Mouse (Mus musculus) heart, embryonic 10.5 days (tissue): ENCODE data around the gene Tbc1d9. TPM values are rescaled to one million over a fixed set of nuclear protein-coding genes. Genes with fewer than 3 reads are reported as not detected.
"Not testable (repeated sequence)": the region's sequence is repeated elsewhere in the genome, so short reads cannot be mapped to it uniquely, and the experiment has no call there.

Source experiments
- DNase-seq: peaks from one replicate; pipeline ENCODE4 v3.0.0-alpha.2; 2017; ENCODE audit warnings: low spot score
- H3K27ac ChIP-seq: fragments of 300-500 bp; sonication (generic); 2 replicates; pipeline ENCODE4 v1.5.1; 2016; ENCODE audit warnings: mild to moderate bottlenecking
- H3K27me3 ChIP-seq: fragments of 300-500 bp; sonication (generic); 2 replicates; pipeline ENCODE4 v1.6.1; 2016; ENCODE audit warnings: mild to moderate bottlenecking; ENCODE audit not compliant: poor library complexity, insufficient read depth, severe bottlenecking
- H3K36me3 ChIP-seq: fragments of 300-500 bp; sonication (generic); 2 replicates; pipeline ENCODE4 v1.6.1; 2016; ENCODE audit warnings: mild to moderate bottlenecking, moderate library complexity
- H3K4me1 ChIP-seq: fragments of 300-500 bp; sonication (generic); 2 replicates; pipeline ENCODE4 v1.6.1; 2016; ENCODE audit warnings: mild to moderate bottlenecking
- H3K4me3 ChIP-seq: fragments of 300-500 bp; sonication (generic); 2 replicates; pipeline ENCODE4 v1.5.1; 2016; ENCODE audit warnings: mild to moderate bottlenecking, moderate library complexity
- H3K9me3 ChIP-seq: fragments of 300-500 bp; sonication (generic); 2 replicates; pipeline ENCODE4 v1.6.1; 2016; ENCODE audit warnings: mild to moderate bottlenecking, moderate library complexity
- WGBS: fragments of 180-500 bp; shearing (Covaris S2); methylation state at CpG from one replicate; pipeline ENCODE4 v1.1.7; 2016; 5-methylcytosine and 5-hydroxymethylcytosine counted together
- polyA plus RNA-seq: library from polyadenylated mRNA; unstranded; fragments of >200 nt; fragmentation: Nextera tagmentation; extraction: Ambion mirVana; gene quantifications from 2 replicates; pipeline ENCODE4 v1.2.1, GENCODE M21; 2016

Gene Tbc1d9
- polyA plus RNA-seq, 1 experiment from 2014 or later: 0.90 TPM

DNA sequence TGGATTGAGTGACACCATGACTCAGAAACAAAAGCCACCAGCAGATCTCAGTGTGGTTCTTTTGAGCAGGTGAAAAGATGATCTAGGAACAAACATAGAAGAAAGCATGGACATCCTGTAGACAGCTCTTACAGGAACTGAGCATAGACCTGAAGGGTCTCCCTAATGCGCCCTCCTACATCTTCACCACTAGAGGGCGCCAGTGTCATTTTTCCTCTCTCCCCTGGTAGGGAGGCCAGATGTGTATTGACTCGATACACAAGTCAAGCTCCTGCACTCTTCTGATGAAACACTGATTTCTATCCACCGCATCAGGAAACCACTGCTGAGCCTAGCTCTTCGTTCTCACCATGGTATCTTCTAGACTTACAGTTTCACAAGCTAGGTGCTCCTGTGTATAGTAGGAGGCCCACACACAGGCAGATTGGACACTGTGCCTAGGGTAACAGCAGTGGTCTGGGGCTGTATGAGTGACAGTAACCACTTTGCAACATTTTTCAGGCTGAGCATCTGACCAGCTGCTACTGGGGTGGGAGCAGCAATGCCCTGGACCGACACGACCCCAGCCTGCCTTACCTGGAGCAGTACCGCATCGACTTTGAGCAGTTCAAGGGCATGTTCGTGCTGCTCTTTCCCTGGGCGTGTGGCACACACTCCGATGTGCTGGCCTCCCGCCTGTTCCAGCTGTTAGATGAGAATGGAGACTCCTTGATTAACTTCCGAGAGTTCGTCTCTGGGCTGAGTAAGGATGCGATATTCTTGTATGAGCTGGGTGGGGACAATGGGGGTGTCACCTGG is 95.5 kb downstream of the Tbc1d9 start:
- H3K9me3 ChIP-seq: no peaks in the 10 kb centered on the region
- 67% methylated on average over 16 of the region's 16 CpGs for WGBS
- H3K36me3 ChIP-seq: no peaks in the 10 kb centered on the region
- no peak overlapping the region for H3K4me3 ChIP-seq
- no peaks in the 10 kb centered on the region; the same call in 1 of the 2 replicates for H3K27me3 ChIP-seq
- H3K27ac ChIP-seq: no peak overlapping the region
- H3K4me1 ChIP-seq: no peaks in the 10 kb centered on the region
- no peak for DNase-seq

DNA sequence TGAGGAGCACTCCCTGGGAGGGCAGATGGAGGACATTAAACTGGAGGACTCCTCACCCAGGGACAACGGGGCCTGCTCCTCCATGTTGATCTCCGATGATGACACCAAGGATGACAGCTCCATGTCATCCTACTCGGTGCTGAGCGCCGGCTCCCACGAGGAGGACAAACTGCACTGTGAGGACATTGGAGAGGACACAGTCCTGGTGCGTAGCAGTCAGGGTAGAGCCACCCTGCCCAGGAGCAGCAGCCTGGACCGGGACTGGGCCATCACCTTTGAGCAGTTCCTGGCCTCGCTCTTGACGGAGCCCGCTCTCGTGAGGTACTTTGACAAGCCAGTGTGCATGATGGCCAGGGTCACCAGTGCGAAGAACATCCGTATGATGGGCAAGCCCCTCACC is 106.0 kb downstream of the Tbc1d9 start:
- H3K9me3 ChIP-seq: no peaks in the 10 kb centered on the region
- H3K4me3 ChIP-seq: no peak overlapping the region
- H3K36me3 ChIP-seq: 0 out of 2 replicates have a peak, but pooled peaks cover 4% of the 10 kb centered on the region
- DNase-seq: no peak
- 91% methylated on average over 14 of the region's 14 CpGs for WGBS
- H3K27me3 ChIP-seq: no peaks in the 10 kb centered on the region
- no peak overlapping the region for H3K27ac ChIP-seq
- peaks cover 6% of the 10 kb centered on the region; the same call in 1 of the 2 replicates for H3K4me1 ChIP-seq

DNA sequence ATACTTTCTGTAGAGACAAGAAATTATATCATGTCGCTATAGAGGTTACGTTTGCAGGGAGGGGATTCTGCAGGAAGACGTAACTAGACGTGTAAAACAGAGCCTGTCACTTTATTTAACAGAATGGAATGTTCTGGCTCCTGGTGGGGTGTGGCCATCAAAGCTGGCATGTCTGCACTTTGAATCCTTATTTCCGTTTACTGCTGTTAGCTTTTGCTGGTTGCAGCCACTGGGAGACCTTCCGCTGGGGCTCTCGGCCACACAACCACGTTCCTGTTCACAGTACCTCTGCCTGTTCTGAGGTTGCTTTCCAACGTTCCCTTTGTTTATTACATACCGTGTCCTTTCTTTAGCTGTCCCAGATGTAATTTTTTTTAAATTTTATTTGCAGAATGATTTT is 107.3 kb downstream of the Tbc1d9 start:
- Histone ChIP-seq H3K36me3 (0 out of 2 replicates have a peak, but pooled peaks cover 4% of the 10 kb centered on the region), H3K4me1 (peaks cover 6% of the 10 kb centered on the region; the same call in 1 of the 2 replicates), H3K27ac (no peak overlapping the region), H3K4me3 (no peak overlapping the region), H3K27me3 (no peaks in the 10 kb centered on the region), H3K9me3 (no peaks in the 10 kb centered on the region)
- no peak for DNase-seq
- WGBS: 77% methylated on average over 10 of the region's 10 CpGs

DNA sequence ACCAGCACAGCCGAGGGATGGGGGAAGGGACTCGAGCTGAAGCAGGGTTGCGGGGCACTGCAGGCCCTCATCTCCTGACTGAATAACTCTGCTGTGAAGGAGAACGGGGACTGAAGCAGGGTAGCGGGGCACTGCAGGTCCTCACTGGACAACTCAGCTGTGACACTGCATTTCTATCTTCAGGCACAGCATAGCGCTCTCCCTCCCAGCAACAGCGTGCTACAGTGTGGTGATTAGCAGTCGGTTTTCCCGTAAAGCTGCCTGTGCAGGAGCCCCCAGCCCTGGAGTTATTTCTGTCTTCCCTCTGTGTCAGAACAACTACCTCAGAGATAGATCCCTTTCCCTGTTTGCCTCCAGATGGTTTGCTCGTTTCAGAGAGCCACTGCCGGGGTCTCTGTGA is 109.3 kb downstream of the Tbc1d9 start:
- H3K4me3 ChIP-seq: peak overlapping the region; percentile 27; the same call in 1 of the 2 replicates
- DNase-seq: peak; percentile 79
- peak overlapping the region; percentile 71 for H3K27ac ChIP-seq
- H3K36me3 ChIP-seq: 0 out of 2 replicates have a peak, but pooled peaks cover 4% of the 10 kb centered on the region
- no peaks in the 10 kb centered on the region for H3K27me3 ChIP-seq
- no peaks in the 10 kb centered on the region for H3K9me3 ChIP-seq
- peaks cover 6% of the 10 kb centered on the region; the same call in 1 of the 2 replicates for H3K4me1 ChIP-seq
- 32% methylated on average over 11 of the region's 11 CpGs for WGBS

DNA sequence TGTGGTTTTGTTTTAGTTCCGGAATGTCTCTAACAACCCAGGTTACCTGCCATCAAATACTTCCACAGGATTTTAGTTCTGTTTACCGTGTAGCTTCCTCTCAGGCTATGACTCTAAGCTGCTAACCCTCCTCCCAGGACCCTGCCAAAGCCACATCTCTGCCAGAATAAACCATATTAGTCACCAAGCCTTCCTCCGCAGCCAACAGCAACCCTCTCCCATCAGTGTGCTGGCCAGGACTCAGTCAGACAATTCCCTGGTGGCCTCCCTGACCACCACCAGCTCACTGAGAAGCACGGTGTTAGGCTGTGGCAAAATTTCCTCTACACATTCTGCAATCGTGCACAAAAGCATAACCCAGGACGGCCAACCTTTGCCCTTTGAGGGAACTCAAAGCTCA is 113.3 kb downstream of the Tbc1d9 start:
- H3K36me3 ChIP-seq: no peaks in the 10 kb centered on the region
- H3K4me1 ChIP-seq: peaks cover 6% of the 10 kb centered on the region; the same call in 1 of the 2 replicates
- no peaks in the 10 kb centered on the region for H3K9me3 ChIP-seq

DNA sequence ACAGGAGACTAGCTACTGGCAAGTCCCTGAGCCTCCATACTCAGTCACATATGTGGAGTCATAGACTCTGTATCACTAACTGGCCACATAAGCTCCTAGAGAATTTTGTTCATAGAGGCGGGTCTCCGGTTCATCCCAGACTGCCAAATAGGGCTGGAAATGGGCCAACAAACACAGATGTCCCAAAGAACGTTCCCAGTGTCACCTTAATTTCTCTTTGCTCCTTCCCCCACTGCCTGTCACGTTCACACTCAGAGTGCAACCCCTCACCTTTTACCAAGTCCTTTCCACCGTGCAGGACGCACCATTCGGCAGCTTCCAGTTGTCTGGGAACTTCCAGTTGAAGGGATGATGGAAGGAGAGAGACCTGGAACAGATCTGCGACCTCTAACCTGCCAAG is 120.2 kb downstream of the Tbc1d9 start:
- WGBS: 81% methylated on average over 8 of the region's 8 CpGs
- peaks cover 25% of the 10 kb centered on the region for H3K27me3 ChIP-seq
- no peak overlapping the region for H3K27ac ChIP-seq
- no peak overlapping the region for H3K4me3 ChIP-seq
- DNase-seq: no peak
- no peaks in the 10 kb centered on the region for H3K9me3 ChIP-seq
- no peaks in the 10 kb centered on the region for H3K36me3 ChIP-seq
- peaks cover 8% of the 10 kb centered on the region for H3K4me1 ChIP-seq

More for the DNA sequence above, 113.3 kb downstream of the Tbc1d9 start:
- no peak overlapping the region for H3K27ac ChIP-seq
- no peaks in the 10 kb centered on the region for H3K27me3 ChIP-seq
- DNase-seq: no peak
- H3K4me3 ChIP-seq: no peak overlapping the region
- WGBS: 79% methylated on average over 6 of the region's 6 CpGs

DNA sequence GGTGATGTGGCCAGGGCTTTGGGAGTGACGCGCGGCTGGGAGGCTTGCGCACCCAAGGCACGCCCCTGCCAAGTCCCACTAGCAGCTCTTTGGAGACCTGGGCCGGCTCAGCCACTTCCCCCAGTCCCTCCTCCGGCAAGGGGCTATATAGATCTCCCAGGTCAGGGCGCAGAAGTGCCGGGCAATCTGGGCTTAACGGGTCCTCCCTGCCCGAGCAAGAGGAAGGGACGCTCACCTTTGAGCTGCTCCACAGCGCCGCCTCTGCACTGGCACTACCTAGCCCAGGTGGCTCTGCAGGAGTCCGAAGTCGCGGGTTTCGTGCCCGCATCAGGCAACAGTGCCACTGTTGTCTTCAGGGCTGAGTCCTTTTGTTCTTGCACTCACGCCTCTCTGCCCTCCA is 125.0 kb downstream of the Tbc1d9 start, which contains the start of gene Ucp1:
Gene Ucp1, plus strand, starts transcription at position 177 of the 400 bp plus-strand sequence.
- Histone ChIP-seq H3K36me3 (no peaks in the 10 kb centered on the region), H3K27ac (no peak within 1 kb of the TSS), H3K27me3 (peaks cover 36% of the 10 kb centered on the region), H3K4me1 (peaks cover 10% of the 10 kb centered on the region), H3K4me3 (peak within 1 kb of the TSS; percentile 54), H3K9me3 (no peaks in the 10 kb centered on the region)
- WGBS: 1% methylated on average over 20 of the region's 20 CpGs
- no peak for DNase-seq

DNA sequence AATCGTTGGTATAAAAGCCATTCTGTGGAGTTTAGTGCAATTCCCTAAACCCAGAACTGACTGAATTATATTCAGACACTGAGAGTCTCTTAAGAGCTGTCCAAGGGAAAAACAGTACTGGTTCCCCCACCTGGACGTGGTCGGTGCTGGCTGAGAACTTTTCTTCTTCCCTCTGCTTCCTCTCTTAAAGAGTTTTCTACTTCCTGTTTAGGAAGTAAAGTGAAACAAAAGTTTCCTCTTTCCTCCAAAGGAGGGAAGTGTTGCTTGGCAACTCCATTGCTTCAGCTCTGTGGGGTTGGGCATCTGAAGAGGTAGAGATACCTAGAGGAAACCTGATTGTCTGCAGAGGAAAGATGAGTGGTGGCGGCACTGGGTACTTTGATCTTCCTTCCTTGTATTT is 132.2 kb downstream of the Tbc1d9 start:
- H3K27me3 ChIP-seq: no peaks in the 10 kb centered on the region
- H3K27ac ChIP-seq: no peak overlapping the region
- no peaks in the 10 kb centered on the region for H3K36me3 ChIP-seq
- no peaks in the 10 kb centered on the region for H3K4me1 ChIP-seq
- H3K4me3 ChIP-seq: no peak overlapping the region
- no peaks in the 10 kb centered on the region for H3K9me3 ChIP-seq
- 65% methylated on average over 4 of the region's 4 CpGs for WGBS
- DNase-seq: no peak

DNA sequence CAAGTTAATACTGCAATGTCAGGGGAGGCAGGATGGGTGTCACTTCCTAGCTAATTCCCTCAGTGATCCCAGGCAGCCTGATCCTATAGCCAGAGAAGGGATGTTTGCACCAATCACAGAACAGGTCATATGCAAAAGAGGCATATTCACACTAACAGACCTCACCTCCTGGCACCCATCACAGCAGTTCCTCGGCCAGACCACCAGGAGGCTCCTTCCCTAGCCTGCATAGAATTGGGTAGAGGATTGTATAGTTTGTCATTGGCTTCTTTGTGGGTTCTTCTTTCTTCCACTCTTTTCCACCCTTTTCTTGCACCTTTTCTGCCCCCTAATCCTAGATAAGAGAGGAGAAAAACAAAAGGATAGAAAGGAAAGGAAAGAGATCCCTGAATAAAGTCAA is 135.0 kb downstream of the Tbc1d9 start:
- no peak for DNase-seq
- H3K9me3 ChIP-seq: no peaks in the 10 kb centered on the region
- 25% methylated on average over 1 of the region's 1 CpGs for WGBS
- no peak overlapping the region for H3K27ac ChIP-seq
- H3K36me3 ChIP-seq: no peaks in the 10 kb centered on the region
- H3K4me3 ChIP-seq: no peak overlapping the region
- H3K27me3 ChIP-seq: no peaks in the 10 kb centered on the region
- no peaks in the 10 kb centered on the region for H3K4me1 ChIP-seq

DNA sequence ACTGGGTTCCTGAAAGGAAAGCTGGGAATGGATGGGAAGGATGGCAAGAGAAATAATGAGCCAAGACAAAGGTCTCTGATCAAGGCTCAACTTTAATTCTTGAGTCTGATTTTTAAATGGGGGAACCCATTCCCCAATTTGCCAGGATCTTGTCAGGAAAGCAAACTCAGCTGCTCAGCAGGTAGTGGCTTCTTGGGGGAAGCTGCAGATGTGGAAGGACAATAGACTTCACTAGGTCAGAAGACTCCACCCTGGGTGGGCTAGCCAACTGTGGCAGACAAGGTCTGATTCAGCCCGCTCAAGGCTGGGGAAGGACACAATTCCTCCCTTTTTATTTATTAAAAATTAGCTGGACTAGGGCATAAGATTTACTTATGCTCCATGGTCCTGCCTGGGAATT is 139.8 kb downstream of the Tbc1d9 start:
- Histone ChIP-seq H3K27ac (no peak overlapping the region), H3K9me3 (no peaks in the 10 kb centered on the region), H3K4me1 (no peaks in the 10 kb centered on the region), H3K4me3 (no peak overlapping the region), H3K27me3 (no peaks in the 10 kb centered on the region), H3K36me3 (no peaks in the 10 kb centered on the region)
- no peak for DNase-seq
- WGBS: 87% methylated on average over 1 of the region's 1 CpGs

DNA sequence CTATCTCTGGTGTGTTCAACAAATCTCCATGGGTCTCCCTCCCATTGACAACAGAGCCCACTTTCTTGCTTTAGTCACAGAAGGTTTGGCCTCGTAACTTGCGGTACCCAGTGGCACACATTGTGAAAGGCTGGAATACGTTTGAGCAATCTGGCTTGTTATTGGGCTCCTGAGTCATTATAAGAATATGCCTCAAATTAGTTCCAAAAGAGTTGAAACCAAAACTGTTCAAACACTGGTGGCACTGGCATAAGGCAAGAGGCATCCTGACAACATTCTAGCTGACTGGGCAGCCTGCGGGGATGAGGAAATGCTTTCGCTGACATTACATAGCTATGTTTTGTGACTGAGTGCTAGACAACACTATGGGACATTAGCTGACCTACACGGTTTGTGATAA is 144.7 kb downstream of the Tbc1d9 start:
- Histone ChIP-seq H3K27me3 (no peaks in the 10 kb centered on the region), H3K36me3 (peaks cover 5% of the 10 kb centered on the region; the same call in 1 of the 2 replicates), H3K4me1 (no peaks in the 10 kb centered on the region), H3K27ac (no peak overlapping the region), H3K9me3 (no peaks in the 10 kb centered on the region), H3K4me3 (no peak overlapping the region)
- DNase-seq: no peak
- WGBS: 88% methylated on average over 6 of the region's 6 CpGs

DNA sequence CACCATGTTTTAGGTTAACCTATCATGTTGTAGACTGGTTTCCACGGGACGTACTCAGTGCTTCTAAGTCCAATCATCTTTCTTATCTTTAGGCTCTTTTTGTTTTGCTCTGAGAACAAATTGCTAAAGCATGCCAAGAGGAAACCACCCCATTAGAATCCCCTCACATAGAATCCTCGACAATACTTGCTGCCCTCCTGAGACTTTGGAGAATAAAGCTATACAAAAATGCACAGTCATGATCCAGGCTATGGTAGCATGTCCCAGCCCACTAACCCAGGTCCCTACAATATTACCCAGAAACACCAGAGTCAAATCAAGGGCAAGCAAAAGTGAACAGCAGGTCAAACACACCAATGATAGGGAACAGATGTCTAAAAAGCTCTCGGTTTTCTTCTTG is 149.9 kb downstream of the Tbc1d9 start:
- not testable (repeated sequence) for H3K27me3 ChIP-seq, H3K4me3 ChIP-seq, H3K4me1 ChIP-seq, H3K9me3 ChIP-seq, H3K27ac ChIP-seq, DNase-seq
- H3K36me3 ChIP-seq: peaks cover 36% of the 10 kb centered on the region
- 84% methylated on average over 4 of the region's 4 CpGs for WGBS

DNA sequence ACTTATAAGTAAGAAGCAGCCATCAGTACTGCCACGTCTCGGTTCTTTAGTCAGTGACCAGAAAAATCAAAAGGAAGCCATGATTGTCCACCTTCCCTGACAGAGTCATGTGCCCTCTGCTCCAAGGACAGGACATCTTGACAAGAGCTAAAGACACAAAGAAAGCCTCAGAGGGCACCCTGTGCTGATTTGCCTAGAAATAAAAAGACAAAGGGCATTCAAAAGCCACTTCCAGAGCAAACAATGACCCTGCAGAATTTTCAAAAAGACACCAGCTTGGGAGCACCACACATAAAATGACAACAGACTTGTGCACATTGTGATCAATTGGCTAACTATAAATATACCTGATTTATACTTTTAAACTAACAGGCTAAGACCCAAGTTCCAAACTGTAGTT is 150.5 kb downstream of the Tbc1d9 start:
- Histone ChIP-seq H3K9me3 (no peaks in the 10 kb centered on the region), H3K27ac (no peak overlapping the region), H3K36me3 (peaks cover 40% of the 10 kb centered on the region)

More for the DNA sequence above, 150.5 kb downstream of the Tbc1d9 start:
- Histone ChIP-seq H3K4me3 (no peak overlapping the region), H3K4me1 (no peaks in the 10 kb centered on the region), H3K27me3 (no peaks in the 10 kb centered on the region)
- DNase-seq: no peak
- WGBS: 89% methylated on average over 2 of the region's 2 CpGs
